Mouse (Mus musculus) layer of hippocampus, postnatal 25 days (tissue): Measurements from ENCODE around the gene Olfr1477. TPM values are rescaled to one million over a fixed set of nuclear protein-coding genes. Genes with fewer than 3 reads are reported as not detected.
"Not testable (repeated sequence)": the region's sequence is repeated elsewhere in the genome, so short reads cannot be mapped to it uniquely, and the experiment has no call there.

Experiments
- DNase-seq, 2 experiments: peaks; one replicate each; pipeline ENCODE4 v3.0.0; 2022; ENCODE audit warnings: mixed read lengths in 2 of 2, low spot score in 1 of 2; ENCODE audit errors: extremely low spot score in 1 of 2
- total RNA-seq, 2 experiments: library from RNA; stranded (reverse); gene quantifications; 2 replicates each; pipeline ENCODE4 v1.2.3; 2021

The Olfr1477 gene
- not detected for total RNA-seq

DNA sequence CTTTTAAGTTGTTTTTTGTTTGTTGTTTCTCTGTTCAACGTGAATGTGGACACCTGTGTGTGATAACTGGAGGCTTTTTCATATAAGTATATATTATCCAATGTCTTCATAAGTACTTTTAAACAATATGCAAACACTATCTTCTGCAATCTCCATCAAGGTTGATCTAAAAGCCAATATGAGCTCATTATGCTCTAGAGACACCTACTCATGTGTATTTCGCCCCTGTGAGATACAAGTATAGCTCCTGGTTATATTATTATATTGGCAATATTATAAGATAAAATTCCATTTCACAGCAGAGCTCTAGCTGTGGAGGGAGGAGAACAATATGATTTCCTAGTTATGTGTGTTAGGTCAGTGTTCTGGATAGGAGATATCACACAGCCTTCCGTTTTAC is at the start of gene Olfr1477:
TSS of gene Olfr1477 (plus strand) at position 301 of the 400 bp plus-strand sequence.
- DNase-seq: no peak

DNA sequence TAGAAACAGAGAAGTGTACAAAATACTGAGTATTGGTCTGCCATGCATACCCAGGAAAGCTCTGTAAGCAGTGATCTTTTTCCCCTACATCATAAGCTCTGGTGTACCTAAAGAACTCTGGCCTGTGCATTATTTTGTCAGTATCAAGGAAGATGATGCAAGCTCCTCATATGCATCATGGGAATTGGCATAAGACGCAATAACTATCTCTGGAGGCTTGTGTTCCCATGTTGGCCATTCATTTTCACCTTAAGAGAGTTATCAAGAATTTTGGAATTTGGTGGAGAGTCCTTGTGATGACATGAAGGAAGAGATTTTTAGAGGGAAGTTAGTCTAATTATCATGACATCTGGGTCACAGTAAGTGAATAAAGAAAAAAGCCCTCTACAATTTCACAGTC is 44.4 kb upstream of the Olfr1477 start, which contains the start of gene Olfr1472:
TSS of gene Olfr1472 (minus strand) at position 101 of the 400 bp plus-strand sequence.
- no peak for DNase-seq

DNA sequence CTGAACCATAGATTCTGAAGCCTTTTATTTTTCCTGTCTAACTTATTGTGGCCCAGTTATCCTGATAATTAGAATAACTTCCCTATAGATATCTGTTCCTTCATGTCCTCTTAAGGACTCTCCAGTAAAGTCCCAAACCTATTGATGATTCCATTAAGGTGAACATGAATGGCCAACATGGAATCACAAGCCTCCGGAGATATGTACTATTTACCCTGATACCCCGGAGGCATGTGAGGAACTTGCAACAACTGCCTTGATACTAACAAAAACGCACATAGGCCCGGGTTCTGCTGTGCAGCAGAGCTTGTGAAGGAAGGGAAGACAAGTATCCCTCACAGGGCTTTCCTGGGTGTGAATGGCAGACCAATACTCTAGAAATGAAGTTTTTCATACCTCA is 31.1 kb upstream of the Olfr1477 start, which contains the start of gene Olfr1474:
TSS of gene Olfr1474 (plus strand) at position 301 of the 400 bp plus-strand sequence.
- DNase-seq: not testable (repeated sequence)

DNA sequence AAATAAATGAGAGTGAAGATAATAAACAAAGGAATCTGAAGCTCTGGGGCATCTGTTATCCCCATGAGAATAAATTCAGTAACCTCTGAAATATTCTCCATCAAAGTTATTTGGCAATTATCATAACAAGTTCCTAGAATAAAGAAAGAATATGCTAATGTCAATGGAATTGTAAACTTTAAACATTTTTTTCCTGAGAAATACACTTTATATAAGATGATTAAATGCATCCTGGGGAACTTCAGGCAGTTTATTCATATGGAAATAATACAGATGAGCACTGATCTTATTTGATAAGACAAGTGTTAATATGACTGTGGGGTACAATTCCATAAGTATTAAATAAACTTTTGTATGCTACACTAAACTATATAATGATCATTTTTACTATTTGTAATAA is 20.2 kb upstream of the Olfr1477 start, which contains the start of gene Olfr1475:
TSS of gene Olfr1475 (minus strand) at position 101 of the 400 bp plus-strand sequence.
- DNase-seq: no peak

DNA sequence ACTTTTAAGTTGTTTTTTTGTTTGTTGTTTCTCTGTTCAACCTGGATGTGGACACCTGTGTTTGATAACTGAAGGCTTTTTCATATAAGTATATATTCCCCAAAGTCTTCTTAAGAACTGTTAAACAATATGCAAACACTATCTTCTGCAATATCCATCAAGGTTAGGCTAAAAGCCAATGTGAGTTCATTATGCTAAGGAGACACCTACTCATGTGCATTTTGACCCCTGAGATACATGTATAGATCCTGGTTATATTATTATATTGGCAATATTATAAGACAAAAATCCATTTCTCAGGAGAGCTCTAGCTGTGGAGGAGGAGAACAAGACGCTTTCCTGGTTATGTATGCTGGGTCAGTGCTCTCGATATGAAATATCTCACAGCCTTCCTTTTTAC is 27.3 kb downstream of the Olfr1477 start, which contains the start of gene Olfr1480:
TSS of gene Olfr1480 (plus strand) at position 301 of the 400 bp plus-strand sequence.
- DNase-seq: no peak

Other genes starting within 250 kb of the Olfr1477 start
- not detected for gene Olfr1465, start 185.0 kb upstream of the Olfr1477 start, total RNA-seq
- gene Olfr1466, start 161.7 kb upstream of the Olfr1477 start, total RNA-seq: not detected
- not detected for gene Olfr1467, start 138.3 kb upstream of the Olfr1477 start, total RNA-seq
- gene Olfr1469, start 92.7 kb upstream of the Olfr1477 start, total RNA-seq: not detected
- not detected for gene Olfr1471, start 57.1 kb upstream of the Olfr1477 start, total RNA-seq
- gene Olfr1472, start 44.5 kb upstream of the Olfr1477 start, total RNA-seq: not detected
- not detected for gene Olfr1474, start 31.0 kb upstream of the Olfr1477 start, total RNA-seq
- gene Olfr1475, start 20.4 kb upstream of the Olfr1477 start, total RNA-seq: not detected
- not detected for gene Olfr1480, start 27.4 kb downstream of the Olfr1477 start, total RNA-seq
- not detected for gene Olfr1484, start 83.0 kb downstream of the Olfr1477 start, total RNA-seq
- not detected for gene Olfr1487, start 116.8 kb downstream of the Olfr1477 start, total RNA-seq
- gene Olfr1489, start 131.1 kb downstream of the Olfr1477 start, total RNA-seq: not detected
- gene Olfr1490, start 150.5 kb downstream of the Olfr1477 start, total RNA-seq: not detected
- not detected for gene Olfr1491, start 196.7 kb downstream of the Olfr1477 start, total RNA-seq
- not detected for gene Olfr1493-ps1, start 222.7 kb downstream of the Olfr1477 start, total RNA-seq
- not detected for gene Olfr1494, start 239.2 kb downstream of the Olfr1477 start, total RNA-seq